Mouse (Mus musculus) intestine, embryonic 16.5 days (tissue): Measurements from ENCODE around the gene Tmem87b. TPM values are rescaled to one million over a fixed set of nuclear protein-coding genes. Genes with fewer than 3 reads are reported as not detected.

ENCODE experiments used
- ATAC-seq: fragments of 200-750 bp; cut with Nextera tagmentation; 2 replicates; pipeline ENCODE4 v1.8.0; 2017; ENCODE audit warnings: moderate TSS enrichment, moderate library complexity
- H3K27ac ChIP-seq: fragments of 300-500 bp; sonication (generic); 2 replicates; pipeline ENCODE4 v1.5.1; 2014; ENCODE audit warnings: mild to moderate bottlenecking, low read length
- H3K27me3 ChIP-seq: fragments of 300-500 bp; sonication (generic); replicated peaks from 2 replicates; pipeline ENCODE4 v1.6.1; 2014; ENCODE audit warnings: low read length, control low read depth, mixed read lengths; ENCODE audit not compliant: control insufficient read depth, insufficient read depth
- H3K36me3 ChIP-seq: fragments of 300-500 bp; sonication (generic); 2 replicates; pipeline ENCODE4 v1.6.1; 2014; ENCODE audit warnings: low read length, control low read depth; ENCODE audit not compliant: control insufficient read depth, insufficient read depth
- H3K4me1 ChIP-seq: fragments of 300-500 bp; sonication (generic); 2 replicates; pipeline ENCODE4 v1.6.1; 2014; ENCODE audit warnings: low read length, control low read depth, mixed read lengths; ENCODE audit not compliant: control insufficient read depth, insufficient read depth
- H3K4me2 ChIP-seq: fragments of 300-500 bp; sonication (generic); 2 replicates; pipeline ENCODE4 v1.6.1; 2014; ENCODE audit warnings: low read depth, low read length, control low read depth
- H3K4me3 ChIP-seq: fragments of 300-500 bp; sonication (generic); 2 replicates; pipeline ENCODE4 v1.5.1; 2014; ENCODE audit warnings: mild to moderate bottlenecking, low read length
- H3K9ac ChIP-seq: fragments of 300-500 bp; sonication (generic); 2 replicates; pipeline ENCODE4 v1.6.1; 2014; ENCODE audit warnings: low read depth, low read length
- H3K9me3 ChIP-seq: fragments of 300-500 bp; sonication (generic); 2 replicates; pipeline ENCODE4 v1.6.1; 2016; ENCODE audit warnings: low read length, control low read depth; ENCODE audit not compliant: control insufficient read depth
- WGBS: fragments of 180-500 bp; shearing (Covaris S2); extraction: QIAGEN DNeasy Blood & Tissue Kit; methylation state at CpG from one replicate; pipeline ENCODE4 v1.1.7; 2014; 5-methylcytosine and 5-hydroxymethylcytosine counted together
- polyA plus RNA-seq: library from polyadenylated mRNA; unstranded; fragments of >200 nt; fragmentation: Nextera tagmentation; extraction: Ambion mirVana; gene quantifications from 2 replicates; pipeline ENCODE4 v1.2.1, GENCODE M21; 2015

The Tmem87b gene
- polyA plus RNA-seq, 1 experiment from 2014 or later = 54.6 TPM

DNA sequence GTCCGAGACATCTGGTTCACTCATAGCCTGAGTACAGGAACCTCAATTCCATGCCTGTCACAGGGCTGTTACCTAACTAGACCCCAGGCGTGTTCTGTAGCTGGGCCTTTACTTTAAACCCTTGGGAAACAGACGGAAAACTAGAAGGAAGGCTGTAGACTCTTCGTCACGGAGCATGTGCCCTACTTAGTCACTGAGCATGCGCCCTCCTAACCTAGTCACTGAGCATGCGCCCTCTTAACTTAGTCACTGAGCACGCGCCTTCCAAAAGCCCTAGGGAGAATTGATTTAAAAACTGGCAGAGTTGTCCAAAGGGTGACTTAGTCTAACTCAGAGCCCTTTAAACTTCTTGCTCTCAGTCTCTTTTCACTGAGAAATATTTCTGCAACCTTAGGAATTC lies 44.7 kb downstream of the Tmem87b start, which contains the start of gene Fbln7:
Gene Fbln7, plus strand, starts transcription at position 346 of the 400 bp plus-strand sequence.
- peaks cover 13% of the 10 kb centered on the region; the same call in 1 of the 2 replicates for H3K4me1 ChIP-seq
- no peaks in the 10 kb centered on the region for H3K9me3 ChIP-seq
- H3K9ac ChIP-seq = peak within 1 kb of the TSS; percentile 71
- WGBS = 93% methylated on average over 9 of the region's 9 CpGs
- H3K27ac ChIP-seq = no peak within 1 kb of the TSS
- ATAC-seq = no peak
- H3K4me2 ChIP-seq = peak within 1 kb of the TSS; percentile 96
- H3K4me3 ChIP-seq = peak within 1 kb of the TSS; percentile 63
- peaks cover 7% of the 10 kb centered on the region for H3K27me3 ChIP-seq
- no peaks in the 10 kb centered on the region for H3K36me3 ChIP-seq

GRCm38 (mm10) chr2:128863777-128864331 lies 45.9 kb downstream of the Tmem87b start:
- peaks cover 13% of the 10 kb centered on the region; the same call in 1 of the 2 replicates for H3K4me1 ChIP-seq
- no peaks in the 10 kb centered on the region for H3K9me3 ChIP-seq
- H3K27me3 ChIP-seq = peaks cover 7% of the 10 kb centered on the region
- H3K4me2 ChIP-seq = peak overlapping the region; percentile 96
- H3K27ac ChIP-seq = no peak overlapping the region
- WGBS = 1% methylated on average over 37 of the region's 38 CpGs
- no peaks in the 10 kb centered on the region for H3K36me3 ChIP-seq
- peak overlapping the region; percentile 63 for H3K4me3 ChIP-seq
- H3K9ac ChIP-seq = peak overlapping the region; percentile 71
- peak; percentile 87 for ATAC-seq

DNA sequence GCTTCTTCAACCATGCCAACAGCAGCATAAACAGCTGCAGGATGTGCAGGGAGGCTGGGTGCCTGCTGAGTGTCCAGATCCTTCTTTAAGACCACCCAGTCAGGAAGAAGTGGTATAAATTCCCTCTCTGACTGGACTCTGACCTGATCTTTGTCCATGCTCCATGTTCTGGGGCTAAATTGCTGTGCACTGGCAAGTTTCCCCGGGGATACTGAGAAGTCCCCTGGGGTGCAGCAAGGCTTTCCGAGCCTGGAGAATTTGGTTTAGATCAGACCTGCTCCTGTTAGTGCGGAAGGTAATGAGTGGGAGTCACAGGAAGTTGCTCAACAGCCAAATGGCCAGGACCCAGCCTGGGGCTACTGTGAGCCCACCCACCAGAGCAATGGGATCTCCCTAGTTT lies 47.1 kb downstream of the Tmem87b start:
- no peak for ATAC-seq
- WGBS = 39% methylated on average over 3 of the region's 3 CpGs
- no peak overlapping the region for H3K27ac ChIP-seq
- H3K9me3 ChIP-seq = no peaks in the 10 kb centered on the region
- H3K4me2 ChIP-seq = no peak overlapping the region
- no peak overlapping the region for H3K4me3 ChIP-seq
- peaks cover 7% of the 10 kb centered on the region for H3K27me3 ChIP-seq
- peaks cover 13% of the 10 kb centered on the region; the same call in 1 of the 2 replicates for H3K4me1 ChIP-seq
- no peaks in the 10 kb centered on the region for H3K36me3 ChIP-seq
- H3K9ac ChIP-seq = no peak overlapping the region

- WGBS = 75% methylated on average over 8 of the region's 8 CpGs
- H3K4me3 ChIP-seq = no peak overlapping the region
Measured at GRCm38 (mm10) chr2:128871656-128872055, 53.7 kb downstream of the Tmem87b start.

GRCm38 (mm10) chr2:128872256-128872655 lies 54.3 kb downstream of the Tmem87b start:
- WGBS = 86% methylated on average over 9 of the region's 9 CpGs
- ATAC-seq = no peak
- no peak overlapping the region for H3K4me3 ChIP-seq

More at GRCm38 (mm10) chr2:128871656-128872055, 53.7 kb downstream of the Tmem87b start:
- Histone ChIP-seq H3K4me1 (no peaks in the 10 kb centered on the region), H3K9me3 (no peaks in the 10 kb centered on the region), H3K27me3 (no peaks in the 10 kb centered on the region), H3K9ac (no peak overlapping the region), H3K27ac (no peak overlapping the region), H3K4me2 (no peak overlapping the region), H3K36me3 (no peaks in the 10 kb centered on the region)
- ATAC-seq = no peak

GRCm38 (mm10) chr2:128875526-128875925 lies 57.6 kb downstream of the Tmem87b start:
- Histone ChIP-seq H3K4me2 (no peak overlapping the region), H3K9ac (no peak overlapping the region), H3K4me3 (no peak overlapping the region), H3K4me1 (no peaks in the 10 kb centered on the region), H3K27me3 (no peaks in the 10 kb centered on the region), H3K36me3 (no peaks in the 10 kb centered on the region), H3K27ac (no peak overlapping the region), H3K9me3 (no peaks in the 10 kb centered on the region)
- WGBS = 82% methylated on average over 8 of the region's 8 CpGs
- ATAC-seq = no peak

More at GRCm38 (mm10) chr2:128872256-128872655, 54.3 kb downstream of the Tmem87b start:
- Histone ChIP-seq H3K4me1 (no peaks in the 10 kb centered on the region), H3K4me2 (no peak overlapping the region), H3K27me3 (no peaks in the 10 kb centered on the region), H3K9ac (no peak overlapping the region), H3K9me3 (no peaks in the 10 kb centered on the region), H3K36me3 (no peaks in the 10 kb centered on the region), H3K27ac (no peak overlapping the region)

DNA sequence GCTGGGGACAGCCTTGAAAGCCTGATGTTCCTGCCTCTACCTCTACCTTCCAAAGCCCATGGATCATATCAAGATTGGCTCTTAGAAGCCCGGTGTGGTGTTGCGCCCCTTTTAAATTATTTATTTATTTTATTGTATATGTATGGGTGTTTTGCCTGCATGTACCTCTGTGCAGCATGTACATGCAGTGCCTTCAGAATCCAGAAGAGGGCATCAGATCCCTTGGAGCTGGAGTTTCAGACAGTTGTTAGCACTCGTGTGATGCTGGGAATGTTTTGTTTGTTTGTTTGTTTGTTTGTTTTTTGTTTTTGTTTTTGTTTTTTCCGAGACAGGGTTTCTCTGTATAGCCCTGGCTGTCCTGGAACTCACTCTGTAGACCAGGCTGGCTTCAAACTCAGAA lies 63.3 kb downstream of the Tmem87b start:
- Histone ChIP-seq H3K36me3 (no peaks in the 10 kb centered on the region), H3K27ac (no peak overlapping the region), H3K27me3 (no peaks in the 10 kb centered on the region), H3K9me3 (no peaks in the 10 kb centered on the region), H3K4me2 (no peak overlapping the region), H3K4me3 (no peak overlapping the region), H3K4me1 (no peaks in the 10 kb centered on the region), H3K9ac (no peak overlapping the region)
- 62% methylated on average over 4 of the region's 4 CpGs for WGBS
- no peak for ATAC-seq

- Histone ChIP-seq H3K9ac (no peak overlapping the region), H3K27ac (no peak overlapping the region), H3K4me2 (no peak overlapping the region), H3K4me1 (no peaks in the 10 kb centered on the region), H3K4me3 (no peak overlapping the region), H3K27me3 (no peaks in the 10 kb centered on the region), H3K9me3 (no peaks in the 10 kb centered on the region), H3K36me3 (no peaks in the 10 kb centered on the region)
- 81% methylated on average over 8 of the region's 8 CpGs for WGBS
- ATAC-seq = no peak
Measured at GRCm38 (mm10) chr2:128885225-128885811, 67.4 kb downstream of the Tmem87b start.

DNA sequence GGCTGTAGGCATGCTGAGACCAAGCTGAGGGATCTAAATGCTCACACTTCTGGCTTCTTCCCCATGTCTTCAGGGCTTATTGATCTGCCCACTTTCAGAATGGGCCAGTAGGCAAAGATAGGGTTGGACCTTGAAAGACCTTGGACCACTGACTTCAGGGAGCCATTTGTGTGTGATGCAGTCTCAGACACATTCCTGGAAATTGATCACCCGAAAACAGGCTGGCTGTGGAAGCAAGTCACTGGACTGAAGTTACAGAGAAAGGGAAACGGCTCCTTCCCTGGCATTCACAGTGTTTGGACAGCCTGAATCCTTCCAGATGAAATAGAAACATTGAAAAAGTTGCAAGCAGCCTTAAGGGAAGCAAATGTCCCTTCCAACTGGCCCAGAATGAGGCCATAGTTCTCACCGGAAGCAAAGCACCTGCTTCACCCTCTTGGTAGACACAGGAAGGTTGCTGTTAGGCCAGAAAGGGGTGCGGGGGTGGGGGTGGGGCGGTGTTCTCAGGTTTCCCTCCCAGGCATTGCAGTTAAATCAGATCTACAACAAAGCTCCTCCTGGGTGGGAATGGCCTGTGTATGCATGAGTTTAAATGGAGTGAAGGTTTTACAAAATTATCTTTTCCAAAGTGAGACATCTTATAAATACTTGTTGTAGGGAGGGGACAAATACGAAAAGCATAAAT lies 70.1 kb downstream of the Tmem87b start:
- Histone ChIP-seq H3K4me1 (no peaks in the 10 kb centered on the region), H3K4me3 (no peak overlapping the region), H3K27ac (no peak overlapping the region), H3K9me3 (peaks cover 3% of the 10 kb centered on the region; the same call in 1 of the 2 replicates), H3K36me3 (no peaks in the 10 kb centered on the region), H3K4me2 (no peak overlapping the region), H3K9ac (no peak overlapping the region), H3K27me3 (no peaks in the 10 kb centered on the region)
- no peak for ATAC-seq
- 62% methylated on average over 6 of the region's 6 CpGs for WGBS
